Mouse (Mus musculus) heart, postnatal 14 days (tissue): Measurements from ENCODE around the gene Gm3376. TPM values are rescaled to one million over a fixed set of nuclear protein-coding genes. Genes with fewer than 3 reads are reported as not detected.
"Not testable (repeated sequence)": the region's sequence is repeated elsewhere in the genome, so short reads cannot be mapped to it uniquely, and the experiment has no call there.

ENCODE experiments used
- DNase-seq, 2 experiments: peaks; one replicate each; pipeline ENCODE4 v3.0.0; 2021 to 2022
- intact Hi-C: fragments of 180-260 bp; cut with DNase I; formaldehyde crosslinking; loops from one replicate; pipeline ENCODE4 v1.15.1; 2025
- long read RNA-seq, 2 experiments: library from polyadenylated mRNA; stranded (forward); transcript quantifications; one replicate each; pipeline ENCODE4 v2.0.0; 2021
- total RNA-seq, 2 experiments: library from RNA; stranded (reverse); gene quantifications; 2 replicates each; pipeline ENCODE4 v1.2.3; 2021

Gm3376 gene
- total RNA-seq: not detected
- long read RNA-seq, experiment 1: 0 reads
- long read RNA-seq, experiment 2: 0 reads

GRCm38 (mm10) chrY:3771373-3771772, at the start of gene Gm3376:
Gene Gm3376 (plus strand): TSS chrY:3771673.
- DNase-seq, intact Hi-C loops: not testable (repeated sequence)
